Mouse (Mus musculus): ENCODE results near the gene Txlna. TPM values are rescaled to one million over a fixed set of nuclear protein-coding genes. Genes with fewer than 3 reads are reported as not detected.

The Txlna gene
- not detected in 2 replicates for polyA plus RNA-seq (2012; ENCODE audit: insufficient read depth, insufficient read length, low replicate concordance, missing spikeins)

DNA sequence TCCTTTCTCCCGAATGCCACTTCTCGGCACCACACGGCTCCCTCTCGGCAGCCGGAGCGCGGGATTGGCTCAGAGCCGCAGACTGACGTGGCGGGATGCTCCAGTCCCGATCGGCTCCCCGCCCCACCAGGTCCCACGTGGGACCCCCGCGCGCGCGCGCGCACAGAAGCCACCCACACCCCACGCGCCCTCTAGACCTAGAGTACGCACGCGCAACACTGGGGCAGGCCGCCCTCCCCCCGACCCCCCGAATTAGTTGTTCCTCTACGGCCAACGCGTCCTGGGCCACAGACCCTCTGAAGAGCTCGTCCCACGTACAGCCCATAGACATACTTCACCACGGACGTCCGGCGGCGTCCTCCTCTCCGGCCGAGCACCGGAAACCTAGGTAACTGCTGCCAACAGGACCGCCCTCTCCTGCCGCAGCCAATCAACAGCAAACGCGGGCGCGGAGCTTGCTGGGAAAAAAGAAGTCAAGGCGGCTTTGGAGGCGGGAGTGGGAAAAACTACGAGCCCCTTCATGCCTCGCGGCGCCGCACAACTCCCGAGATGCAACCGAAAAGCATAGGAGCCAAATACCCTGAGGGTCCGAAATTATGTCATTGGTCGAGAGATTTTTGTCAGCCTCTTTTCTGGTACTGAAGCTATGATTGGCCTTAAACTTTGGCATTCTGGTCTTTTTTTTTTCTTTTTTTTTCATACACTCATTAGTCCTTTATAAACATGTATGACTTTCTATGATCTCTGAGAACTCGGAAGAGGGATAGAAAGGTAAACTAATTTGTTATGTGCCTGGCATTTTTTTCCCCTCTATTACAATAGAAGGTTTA, at the start of gene Txlna:
Txlna (minus strand) TSS at position 428 of the 830 bp plus-strand sequence.
- Histone ChIP-seq H3K4me3 (ENCODE audit: insufficient read depth, low read depth, low read length) (peak within 1 kb of the TSS; percentile 99), H3K4me1 (ENCODE audit: control insufficient read depth, insufficient read depth, low read length) (peaks cover 11% of the 10 kb centered on the region), H3K27ac (ENCODE audit: insufficient read depth, low read depth, low read length) (peak within 1 kb of the TSS; percentile 98)
- under 1% methylated on average over 60 of the region's 60 CpGs for WGBS
- TF ChIP-seq POLR2A (IDR thresholded peaks at IDR 0.05; ENCODE audit: insufficient read depth, low read depth, low read length) = peak; percentile 31
- TF ChIP-seq CTCF (IDR thresholded peaks at IDR 0.05; ENCODE audit: insufficient read depth, low read depth, low read length) = no peak

DNA sequence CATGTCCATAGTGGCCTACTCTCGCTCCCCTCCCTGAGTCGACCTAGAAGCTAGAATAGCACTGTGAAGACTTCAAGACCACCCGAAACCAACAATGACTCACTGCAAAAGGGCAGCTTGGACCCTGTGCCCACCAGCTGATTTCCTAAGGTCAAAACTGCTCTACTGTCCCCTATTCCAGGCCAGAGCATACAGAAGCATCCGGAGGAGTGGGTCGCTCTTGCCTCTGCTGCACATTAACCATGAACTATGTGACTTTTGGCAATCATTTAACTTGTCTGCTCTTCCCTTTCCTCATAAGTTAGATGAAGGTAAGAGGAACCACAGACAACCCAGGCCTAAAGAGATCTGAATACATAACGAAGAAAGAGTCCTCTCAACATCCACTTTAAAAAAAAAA, 43.7 kb upstream of the Txlna start:
- Histone ChIP-seq H3K4me1 (ENCODE audit: control insufficient read depth, insufficient read depth, low read length) (no peaks in the 10 kb centered on the region), H3K4me3 (ENCODE audit: insufficient read depth, low read depth, low read length) (no peak overlapping the region), H3K27ac (ENCODE audit: insufficient read depth, low read depth, low read length) (no peak overlapping the region)
- whole genome bisulfite sequencing = 94% methylated on average over 6 of the region's 6 CpGs
- TF ChIP-seq POLR2A (IDR thresholded peaks at IDR 0.05; ENCODE audit: insufficient read depth, low read depth, low read length) (no peak), CTCF (IDR thresholded peaks at IDR 0.05; ENCODE audit: insufficient read depth, low read depth, low read length) (no peak)

DNA sequence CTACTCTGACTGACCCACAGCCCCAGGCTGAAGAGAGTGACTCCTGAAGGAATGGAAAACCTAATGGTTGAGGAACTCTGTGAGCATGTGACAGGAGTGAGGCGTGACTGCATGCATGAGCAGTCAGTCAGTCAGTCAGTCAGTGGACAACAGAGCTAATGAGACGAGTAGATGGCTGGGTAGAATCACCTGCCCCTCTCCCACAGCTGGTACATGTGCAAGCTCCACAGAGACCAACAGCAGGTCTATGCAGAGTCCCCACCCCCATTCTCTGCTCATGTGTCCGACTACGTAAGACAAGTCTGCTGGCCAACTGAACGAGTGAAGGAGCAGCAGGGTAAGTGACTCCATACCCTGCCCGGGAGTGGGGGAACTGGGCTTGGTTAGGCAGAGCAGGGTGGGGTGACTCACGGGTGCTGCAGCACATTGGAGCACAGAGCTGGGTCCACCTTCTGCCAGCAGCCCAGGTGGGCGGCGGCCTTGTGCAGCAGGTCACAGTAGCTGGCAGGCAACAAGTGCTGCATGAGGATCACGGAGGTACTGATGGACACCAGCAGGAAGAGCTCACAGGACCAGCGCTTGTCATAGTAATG, 43.1 kb upstream of the Txlna start:
- Histone ChIP-seq H3K4me1 (ENCODE audit: control insufficient read depth, insufficient read depth, low read length) (no peaks in the 10 kb centered on the region), H3K27ac (ENCODE audit: insufficient read depth, low read depth, low read length) (no peak overlapping the region), H3K4me3 (ENCODE audit: insufficient read depth, low read depth, low read length) (no peak overlapping the region)
- TF ChIP-seq POLR2A (IDR thresholded peaks at IDR 0.05; ENCODE audit: insufficient read depth, low read depth, low read length) (no peak), CTCF (IDR thresholded peaks at IDR 0.05; ENCODE audit: insufficient read depth, low read depth, low read length) (no peak)
- WGBS = 86% methylated on average over 11 of the region's 11 CpGs

DNA sequence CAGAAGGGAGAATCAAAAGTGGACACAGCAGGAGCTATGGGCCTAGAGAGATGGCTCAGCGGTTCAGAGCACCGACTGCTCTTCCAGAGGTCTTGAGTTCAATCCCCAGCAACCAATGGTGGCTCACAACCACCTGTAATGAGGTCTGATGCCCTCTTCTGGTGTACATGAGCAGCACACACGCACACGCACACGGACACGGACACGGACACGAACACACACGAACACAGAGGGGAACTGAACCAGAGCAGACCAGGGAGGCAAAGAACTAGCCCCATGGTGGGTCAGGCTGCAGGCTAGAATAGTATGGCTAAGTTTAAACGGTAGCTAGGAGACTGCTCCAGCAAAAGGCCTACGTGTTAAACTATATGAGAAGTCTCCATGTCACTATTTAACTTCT, 41.0 kb upstream of the Txlna start:
- no peak for TF ChIP-seq CTCF (IDR thresholded peaks at IDR 0.05; ENCODE audit: insufficient read depth, low read depth, low read length)
- TF ChIP-seq POLR2A (IDR thresholded peaks at IDR 0.05; ENCODE audit: insufficient read depth, low read depth, low read length) = no peak
- WGBS = 96% methylated on average over 11 of the region's 11 CpGs
- Histone ChIP-seq H3K27ac (ENCODE audit: insufficient read depth, low read depth, low read length) (no peak overlapping the region), H3K4me1 (ENCODE audit: control insufficient read depth, insufficient read depth, low read length) (no peaks in the 10 kb centered on the region), H3K4me3 (ENCODE audit: insufficient read depth, low read depth, low read length) (no peak overlapping the region)

DNA sequence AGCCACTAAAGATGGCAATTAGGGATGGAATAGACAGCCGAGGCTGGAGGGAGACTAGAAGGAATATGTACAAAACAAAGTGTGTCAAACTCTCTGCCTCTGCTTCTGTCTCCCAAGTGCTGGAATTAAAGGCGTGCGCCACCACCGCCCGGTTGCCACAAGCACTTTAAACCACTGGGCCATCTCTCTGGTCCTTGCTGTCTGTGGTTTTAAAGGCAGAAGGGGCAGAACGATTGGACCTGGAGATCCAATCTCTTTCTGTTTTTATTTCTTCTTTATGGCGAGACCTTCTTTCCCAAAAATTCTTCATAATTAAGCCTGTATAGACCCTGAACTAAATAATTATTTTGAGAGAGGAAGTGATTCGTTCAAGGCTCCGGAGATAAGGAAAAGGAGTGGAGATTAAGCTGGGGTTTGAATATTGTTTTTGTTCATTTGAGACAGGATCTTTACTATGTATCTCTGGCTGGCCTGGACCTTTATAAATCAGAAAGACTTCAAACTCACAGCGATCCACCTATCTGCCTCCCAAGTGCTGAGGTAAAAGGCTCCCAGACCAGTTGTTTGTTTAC, 32.1 kb upstream of the Txlna start:
- Histone ChIP-seq H3K27ac (ENCODE audit: insufficient read depth, low read depth, low read length) (peak overlapping the region; percentile 57), H3K4me3 (ENCODE audit: insufficient read depth, low read depth, low read length) (peak overlapping the region; percentile 63), H3K4me1 (ENCODE audit: control insufficient read depth, insufficient read depth, low read length) (no peaks in the 10 kb centered on the region)
- WGBS = 4% methylated on average over 10 of the region's 10 CpGs
- TF ChIP-seq CTCF (IDR thresholded peaks at IDR 0.05; ENCODE audit: insufficient read depth, low read depth, low read length) (no peak), POLR2A (IDR thresholded peaks at IDR 0.05; ENCODE audit: insufficient read depth, low read depth, low read length) (no peak)

DNA sequence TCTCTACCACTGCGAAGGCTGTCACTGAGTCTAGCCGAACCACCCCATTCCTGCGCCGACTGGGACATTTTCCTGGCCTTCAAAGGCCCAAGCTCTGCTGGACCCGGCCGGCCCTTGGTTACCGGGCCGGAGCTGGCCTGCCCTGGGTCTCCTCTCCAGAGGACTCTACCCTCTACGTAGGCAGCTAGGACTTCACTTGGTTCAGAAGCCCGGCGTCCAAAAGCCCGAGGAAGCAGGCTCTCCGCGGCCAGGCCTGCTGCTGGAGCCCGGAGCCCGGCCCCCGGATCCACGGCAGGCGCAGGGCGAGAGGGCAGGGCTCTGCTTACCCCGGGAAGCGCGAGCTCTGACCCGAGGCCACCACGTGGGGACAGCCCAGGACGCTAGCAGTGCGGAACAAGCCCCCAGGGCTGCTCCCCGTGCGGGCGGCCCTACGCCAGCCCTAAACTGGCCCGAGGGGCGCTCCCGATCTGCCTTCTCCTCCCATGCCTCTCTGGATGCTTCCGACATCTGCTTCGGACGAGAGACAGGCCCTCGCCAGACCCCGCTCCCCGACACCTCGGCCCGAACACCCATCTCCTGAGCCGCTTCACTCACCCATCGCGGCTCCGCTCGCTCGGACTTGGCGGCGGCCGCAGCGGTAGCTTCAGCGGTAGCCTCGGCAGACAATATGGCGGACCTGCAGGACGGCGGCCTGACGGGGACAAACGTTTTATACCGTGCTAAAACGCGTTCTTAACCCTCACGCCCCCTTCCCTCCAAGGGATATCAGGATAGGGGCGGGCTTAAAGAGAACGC, 31.4 kb upstream of the Txlna start, which contains the start of gene Kpna6:
Kpna6 (minus strand) TSS at position 685 of the 795 bp plus-strand sequence.
- TF ChIP-seq POLR2A (IDR thresholded peaks at IDR 0.05; ENCODE audit: insufficient read depth, low read depth, low read length) = peak; percentile 62
- no peak for TF ChIP-seq CTCF (IDR thresholded peaks at IDR 0.05; ENCODE audit: insufficient read depth, low read depth, low read length)
- under 1% methylated on average over 65 of the region's 65 CpGs for WGBS
- H3K4me3 ChIP-seq (ENCODE audit: insufficient read depth, low read depth, low read length) = peak within 1 kb of the TSS; percentile 63
- H3K27ac ChIP-seq (ENCODE audit: insufficient read depth, low read depth, low read length) = peak within 1 kb of the TSS; percentile 57
- H3K4me1 ChIP-seq (ENCODE audit: control insufficient read depth, insufficient read depth, low read length) = no peaks in the 10 kb centered on the region

DNA sequence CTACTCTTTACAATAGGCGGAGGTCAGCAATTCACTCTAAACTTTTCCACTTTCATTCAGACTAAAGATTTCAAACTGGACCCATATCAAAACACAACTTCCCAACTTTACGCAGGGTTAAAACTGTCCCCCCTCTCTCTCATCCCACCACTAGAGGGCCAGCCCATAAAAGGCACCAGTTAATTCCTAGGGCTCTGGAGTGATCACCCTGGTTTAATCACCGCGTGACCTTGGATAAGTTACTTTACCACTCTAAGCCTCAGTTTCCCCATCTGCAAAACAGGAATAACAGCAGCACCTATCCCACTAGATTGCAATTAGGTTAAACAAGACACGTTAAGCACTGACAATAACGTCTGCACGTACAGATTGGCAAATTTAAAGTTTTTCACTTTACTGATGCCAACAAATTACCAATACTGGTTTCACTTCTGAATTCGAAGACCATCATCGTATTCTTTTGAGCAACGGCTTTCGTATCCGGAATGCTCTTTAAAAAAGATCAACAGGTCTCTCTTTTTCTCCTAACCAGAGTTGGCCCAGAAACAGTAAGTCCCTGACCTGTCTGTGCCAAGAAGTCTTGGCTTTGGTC, 30.7 kb upstream of the Txlna start:
- Histone ChIP-seq H3K4me3 (ENCODE audit: insufficient read depth, low read depth, low read length) (peak overlapping the region; percentile 63), H3K4me1 (ENCODE audit: control insufficient read depth, insufficient read depth, low read length) (no peaks in the 10 kb centered on the region), H3K27ac (ENCODE audit: insufficient read depth, low read depth, low read length) (no peak overlapping the region)
- WGBS = 3% methylated on average over 12 of the region's 12 CpGs
- TF ChIP-seq POLR2A (IDR thresholded peaks at IDR 0.05; ENCODE audit: insufficient read depth, low read depth, low read length) = no peak
- TF ChIP-seq CTCF (IDR thresholded peaks at IDR 0.05; ENCODE audit: insufficient read depth, low read depth, low read length) = no peak

DNA sequence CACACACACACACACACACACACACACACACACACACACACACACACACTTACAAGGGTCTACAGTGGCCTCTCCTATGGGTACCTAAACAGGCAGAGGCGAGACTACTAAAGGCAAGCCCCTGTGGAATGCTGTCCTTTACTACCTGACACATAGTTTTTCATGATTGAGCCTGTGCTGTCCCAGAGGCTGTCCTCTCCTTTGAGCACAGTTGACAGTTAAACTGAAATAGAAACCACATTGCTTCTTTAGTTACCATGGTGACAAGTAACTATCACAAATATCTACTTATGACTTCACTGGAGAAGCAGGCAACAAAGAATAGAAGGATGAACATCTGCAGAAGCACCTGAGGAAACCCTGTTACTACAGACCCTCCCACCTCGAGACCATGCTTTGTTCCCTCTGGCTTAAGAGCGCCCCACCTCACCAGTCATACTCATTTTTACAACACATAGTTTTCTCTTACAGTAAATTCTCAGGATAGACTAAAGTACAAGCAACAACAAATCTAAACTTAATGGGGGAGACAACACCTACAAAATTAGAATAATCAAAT, 21.5 kb upstream of the Txlna start:
- 75% methylated on average over 3 of the region's 3 CpGs for WGBS
- Histone ChIP-seq H3K4me3 (ENCODE audit: insufficient read depth, low read depth, low read length) (no peak overlapping the region), H3K27ac (ENCODE audit: insufficient read depth, low read depth, low read length) (no peak overlapping the region), H3K4me1 (ENCODE audit: control insufficient read depth, insufficient read depth, low read length) (no peaks in the 10 kb centered on the region)
- TF ChIP-seq CTCF (IDR thresholded peaks at IDR 0.05; ENCODE audit: insufficient read depth, low read depth, low read length) (no peak), POLR2A (IDR thresholded peaks at IDR 0.05; ENCODE audit: insufficient read depth, low read depth, low read length) (no peak)
